Mouse (Mus musculus) G1E-ER4 (cell line): ENCODE data around the gene Spdye4a. TPM values are rescaled to one million over a fixed set of nuclear protein-coding genes. Genes with fewer than 3 reads are reported as not detected.

Experiments used
- GATA1 ChIP-seq: IDR thresholded peaks from one replicate; pipeline ENCODE4 v1.8.0; 2012; ENCODE audit warnings: low read length, inconsistent platforms
- polyA plus RNA-seq: library from polyadenylated mRNA; stranded (reverse); fragments of >175 nt; gene quantifications from 2 replicates; pipeline ENCODE4 v1.2.3, GENCODE M21; 2012

Spdye4a gene
- polyA plus RNA-seq = not detected in 2 replicates

DNA sequence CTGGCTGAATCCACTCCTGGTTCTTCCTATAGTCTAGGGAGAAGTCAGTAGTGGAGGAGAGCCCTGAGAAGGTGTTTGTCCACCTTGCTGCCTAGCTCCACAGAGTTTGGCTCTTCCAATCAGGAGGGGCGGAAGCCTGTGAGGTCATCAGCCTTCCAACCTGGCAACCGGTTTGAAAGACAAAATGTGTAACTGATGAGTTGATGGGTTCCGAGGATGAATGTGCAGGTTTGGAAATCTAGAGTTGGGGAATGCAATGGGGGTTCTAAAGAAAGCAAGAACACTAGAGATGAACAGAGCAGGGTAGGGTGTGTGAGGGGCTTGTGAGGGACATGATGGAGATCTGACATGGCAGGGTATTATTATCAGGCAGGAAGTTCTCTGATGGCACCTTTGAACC lies at the start of gene Spdye4a:
Gene Spdye4a (minus strand): TSS at position 101 of the 400 bp plus-strand sequence.
- TF ChIP-seq GATA1 = no peak

- TF ChIP-seq GATA1 = no peak
Observed at GRCm38 (mm10) chr5:143275761-143276160, 49.1 kb upstream of the Spdye4a start.

- TF ChIP-seq GATA1 = no peak
Observed at GRCm38 (mm10) chr5:143272540-143273330, 46.0 kb upstream of the Spdye4a start.

GRCm38 (mm10) chr5:143272108-143272507 lies 45.4 kb upstream of the Spdye4a start:
- TF ChIP-seq GATA1 = peak; percentile 9

GRCm38 (mm10) chr5:143271642-143272041 lies 45.0 kb upstream of the Spdye4a start:
- TF ChIP-seq GATA1 = no peak

DNA sequence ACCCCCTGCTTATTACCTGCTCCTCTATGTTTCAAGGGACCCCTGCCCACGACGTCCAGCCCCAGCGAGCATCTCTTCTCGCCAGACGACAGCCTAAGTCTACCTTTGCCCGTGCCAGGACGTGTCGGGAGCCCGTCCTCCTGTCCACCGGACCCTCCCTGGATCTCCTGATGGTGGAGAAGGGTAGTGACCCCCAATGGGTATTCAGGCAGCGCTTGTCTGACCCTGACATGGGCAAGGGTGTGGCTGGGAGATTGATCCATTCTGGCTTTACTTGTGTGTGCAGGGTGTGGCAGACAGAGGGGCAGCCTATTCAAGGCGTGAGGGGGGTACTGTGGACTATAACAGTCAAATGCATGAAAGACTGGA lies 43.4 kb upstream of the Spdye4a start:
- no peak for TF ChIP-seq GATA1

GRCm38 (mm10) chr5:143269363-143270150 lies 42.9 kb upstream of the Spdye4a start, which contains the start of gene Zfp316:
Gene Zfp316, minus strand, starts transcription at chr5:143270022.
- no peak for TF ChIP-seq GATA1

- TF ChIP-seq GATA1 = no peak
Observed at GRCm38 (mm10) chr5:143268985-143269362, 42.3 kb upstream of the Spdye4a start.

- TF ChIP-seq GATA1 = no peak
Observed at GRCm38 (mm10) chr5:143266794-143267193, 40.1 kb upstream of the Spdye4a start.

DNA sequence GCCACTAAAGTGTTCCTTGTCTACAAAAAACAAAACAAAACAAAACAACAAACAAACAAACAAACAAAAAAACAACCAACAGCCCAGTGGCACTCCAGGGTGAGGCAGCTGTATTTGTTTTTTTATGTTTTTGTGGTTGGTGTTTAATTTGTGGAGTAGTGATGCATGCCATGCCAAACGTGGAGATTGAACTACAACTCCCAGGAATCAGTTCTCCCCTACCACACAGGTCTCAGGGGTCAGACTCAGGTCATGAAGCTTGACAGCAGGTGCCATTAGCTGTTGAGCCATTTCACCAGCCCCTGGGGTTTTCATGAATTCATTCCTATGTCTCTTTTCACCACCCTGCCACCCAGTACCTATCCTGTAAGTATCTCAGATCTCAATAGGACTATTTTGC lies 38.7 kb upstream of the Spdye4a start:
- TF ChIP-seq GATA1 = no peak

- no peak for TF ChIP-seq GATA1
Observed at GRCm38 (mm10) chr5:143264689-143265088, 38.0 kb upstream of the Spdye4a start.

GRCm38 (mm10) chr5:143261636-143262035 lies 34.9 kb upstream of the Spdye4a start:
- no peak for TF ChIP-seq GATA1

GRCm38 (mm10) chr5:143255802-143256201 lies 29.1 kb upstream of the Spdye4a start:
- no peak for TF ChIP-seq GATA1

DNA sequence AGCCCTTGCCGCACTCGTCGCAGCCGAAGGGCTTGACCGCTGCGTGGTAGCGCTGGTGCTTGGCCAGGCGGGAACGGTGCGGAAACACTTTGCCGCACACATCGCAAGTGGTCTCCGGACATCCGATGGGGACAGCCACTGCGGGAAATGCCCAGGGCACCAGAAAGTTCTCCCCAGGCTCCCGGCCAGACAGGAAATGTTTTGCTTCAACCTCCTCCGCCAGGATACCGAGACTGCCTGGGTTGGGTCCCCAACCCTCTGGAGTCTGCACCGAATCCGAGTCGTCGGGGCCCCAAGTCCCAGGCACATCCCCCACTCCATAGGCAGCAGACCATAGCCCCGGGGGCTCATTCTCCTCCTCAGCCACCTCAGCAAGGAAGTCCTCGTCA lies 28.4 kb upstream of the Spdye4a start:
- TF ChIP-seq GATA1 = no peak

GRCm38 (mm10) chr5:143254487-143255130 lies 27.9 kb upstream of the Spdye4a start:
- no peak for TF ChIP-seq GATA1

DNA sequence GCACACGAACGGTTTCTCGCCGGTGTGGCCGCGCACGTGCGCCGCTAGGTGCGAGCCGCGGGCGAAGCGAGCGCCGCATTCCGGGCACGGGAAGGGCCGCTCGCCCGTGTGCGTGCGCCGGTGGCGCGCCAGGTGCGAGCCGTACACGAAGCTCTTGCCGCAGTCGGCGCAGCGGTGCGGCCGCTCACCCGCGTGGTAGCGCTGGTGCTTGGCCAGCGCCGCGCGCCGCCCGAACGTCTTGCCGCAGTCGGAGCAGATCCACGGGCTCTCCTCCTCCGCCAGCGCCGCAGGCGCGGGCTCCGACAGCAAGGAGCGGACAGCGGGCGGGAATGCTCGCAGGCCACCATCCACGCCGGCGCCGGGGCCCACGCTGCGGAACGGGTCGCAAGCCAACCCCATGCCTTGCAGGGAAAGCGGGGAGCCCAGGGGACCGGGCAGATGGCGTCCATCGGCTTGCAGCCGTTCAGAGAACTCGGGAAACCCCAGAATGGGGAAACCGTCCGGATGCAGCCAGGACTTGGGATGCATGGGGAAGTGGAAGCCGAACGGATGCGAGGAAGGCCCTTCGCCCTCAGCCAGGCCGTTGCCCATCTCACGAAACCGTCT lies 27.3 kb upstream of the Spdye4a start:
- TF ChIP-seq GATA1 = no peak
